ENCODE assay signal across 8 mouse cellular contexts in the genomic region with DNA sequence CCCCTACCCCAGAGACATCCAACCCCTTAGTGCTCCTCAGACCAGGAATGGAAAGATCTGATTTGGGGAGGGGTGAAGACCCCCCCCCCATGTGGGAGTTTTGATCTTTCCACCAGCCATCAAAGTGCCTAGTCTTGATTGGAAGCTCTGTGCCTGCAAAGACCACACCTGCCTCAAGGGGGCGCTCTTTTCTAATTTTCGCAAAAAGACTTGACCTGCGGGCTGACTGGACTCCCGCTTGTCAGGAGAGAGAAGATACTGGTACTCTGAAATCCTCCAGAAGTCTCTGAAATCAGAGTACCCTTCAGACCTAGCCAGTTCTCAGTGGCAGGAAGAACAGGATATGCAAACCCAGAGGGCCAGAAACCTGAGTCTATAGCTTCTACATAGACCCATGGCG. TPM values are rescaled to one million over a fixed set of nuclear protein-coding genes. Genes with fewer than 3 reads are reported as not detected.
A peak's percentile ranks its signal among the peaks of the same experiment; 100 is the strongest.
DNase-seq lines count a peak whose midpoint lies in the region; ATAC-seq and TF ChIP-seq lines count a peak whose summit lies in the region.

No protein-coding gene starts in this region.

- ATAC-seq in Patski, result no peak

- POLR2A ChIA-PET in Patski (lab: Charles Lee), result interaction anchor here (0.7 kb wide), 1 partner anchor 1629 kb away, joined by 3 read pairs; no protein-coding TSS in a partner anchor

- CTCF ChIA-PET in Patski (lab: Charles Lee), result interaction anchor here (0.9 to 2.5 kb wide), 10 partner anchors 15 to 152 kb away, joined by 3 to 17 read pairs (median 4); no protein-coding TSS in a partner anchor

- DNase-seq in layer of hippocampus, adult 11-12 months (ENCODE audit: low spot score), result peak; percentile 64
- no peak for DNase-seq in layer of hippocampus, adult 9-11 months
- no peak for DNase-seq in Patski (ENCODE audit: low read depth, low spot score)
- peak; percentile 74 to 85 for DNase-seq in cerebellum, postnatal 14 days
- peak; percentile 52 for DNase-seq in gastrocnemius, adult 2 months
- peak; percentile 64 to 68 for DNase-seq in left cerebral cortex, postnatal 14 days (ENCODE audit: low spot score in 2 of 2)
- peak; percentile 11 to 24 for DNase-seq in natural killer cell, adult 2 months (ENCODE audit: low spot score in 2 of 2)
- peak; percentile 22 to 32 for DNase-seq in thymus, postnatal 36 days

- H3K27ac ChIP-seq in gastrocnemius, adult 2 months, result no peak overlapping the region

- H3K27me3 ChIP-seq in Patski, result peaks cover 63% of the 10 kb centered on the region

- in situ Hi-C loops in Patski (cut with MboI; ENCODE audit: low pct_unique_long_range_greater_than_20kb), result no loop called here

- peak; percentile 75 for TF ChIP-seq CTCF in Patski (IDR thresholded peaks at IDR 0.05)
- peak; percentile 74 for TF ChIP-seq CTCF in gastrocnemius, adult 2 months (IDR thresholded peaks at IDR 0.05)

- intact Hi-C loops in gastrocnemius, adult 2 months (cut with DNase I), result no loop called here
- intact Hi-C loops in left cerebral cortex, postnatal 14 days (cut with DNase I), result no loop called here

- H3K4me3 ChIP-seq in gastrocnemius, adult 2 months, result no peak overlapping the region

RNA-seq across cellular contexts. Expression of gene Rhcg, which starts 40.8 kb away (rescaled TPM):
- polyA plus RNA-seq in Patski (2021), result 0.04 TPM
- not detected for total RNA-seq in gastrocnemius, adult 2 months (2021)
- 1 to 10 TPM; 1.7 to 3.0 TPM for total RNA-seq in left cerebral cortex, postnatal 14 days (2021)

Comparison
In these comparisons a context has a peak if more than half of its experiments do, and no peak if none do; other contexts are left out.
1. DNase-seq: peak in layer of hippocampus, adult 11-12 months (single experiment), cerebellum, postnatal 14 days (2 of 2), gastrocnemius, adult 2 months (single experiment), left cerebral cortex, postnatal 14 days (2 of 2), natural killer cell, adult 2 months (2 of 2) and thymus, postnatal 36 days (2 of 2); none in layer of hippocampus, adult 9-11 months (single experiment) and Patski (single experiment).